Comparison of ENCODE assay signal across 8 mouse cellular contexts in genomic region chr1:36067611-36068010, GRCm38 (mm10). TPM values are rescaled to one million over a fixed set of nuclear protein-coding genes. Genes with fewer than 3 reads are reported as not detected.
DNase-seq lines count a peak whose midpoint lies in the region; ATAC-seq and TF ChIP-seq lines count a peak whose summit lies in the region.

No protein-coding gene starts in this region.

- ATAC-seq in heart, embryonic 15.5 days (replicated peaks; ENCODE audit: insufficient number of reproducible peaks, insufficient read depth, low FRiP score, low read depth) = no peak
- ATAC-seq in forebrain, postnatal 0 days = no peak
- no peak for ATAC-seq in liver, postnatal 0 days
- ATAC-seq in CD4-positive, CD25-positive, alpha-beta regulatory T cell, adult 4 months = no peak

- no peaks in the 10 kb centered on the region for H3K27me3 ChIP-seq in heart, embryonic 15.5 days
- H3K27me3 ChIP-seq in forebrain, postnatal 0 days (ENCODE audit: insufficient read depth, low read length) = no peaks in the 10 kb centered on the region
- H3K27me3 ChIP-seq in liver, postnatal 0 days (ENCODE audit: insufficient read depth, low read length) = no peaks in the 10 kb centered on the region

- no peak for TF ChIP-seq EP300 in liver, postnatal 0 days (IDR thresholded peaks at IDR 0.05; ENCODE audit: low read depth)

- peak overlapping the region; percentile 87; the same call in 1 of the 2 replicates for H3K9ac ChIP-seq in heart, embryonic 15.5 days
- peak overlapping the region; percentile 51 for H3K9ac ChIP-seq in ES-E14 (ENCODE audit: insufficient read depth, low read depth, low read length, poor library complexity, severe bottlenecking)
- H3K9ac ChIP-seq in forebrain, postnatal 0 days = peak overlapping the region; percentile 59
- peak overlapping the region; percentile 91 for H3K9ac ChIP-seq in liver, postnatal 0 days (replicated peaks)

- TF ChIP-seq CTCF in forebrain, postnatal 0 days (IDR thresholded peaks at IDR 0.05; ENCODE audit: low read depth) = no peak
- TF ChIP-seq CTCF in liver, postnatal 0 days (IDR thresholded peaks at IDR 0.05; ENCODE audit: low read depth) = no peak

- peak overlapping the region; percentile 61 for H3K27ac ChIP-seq in heart, embryonic 15.5 days
- H3K27ac ChIP-seq in ES-E14 (ENCODE audit: insufficient read depth, low read depth, low read length, poor library complexity, severe bottlenecking) = no peak overlapping the region
- 0 out of 2 replicates have a peak overlapping the region, but pooled peaks have one; percentile 41 for H3K27ac ChIP-seq in forebrain, postnatal 0 days (ENCODE audit: low read depth, low read length)
- peak overlapping the region; percentile 90 for H3K27ac ChIP-seq in liver, postnatal 0 days (ENCODE audit: low read depth)

- peak overlapping the region; percentile 94 for H3K4me3 ChIP-seq in heart, embryonic 15.5 days
- peak overlapping the region; percentile 50 to 63 for H3K4me3 ChIP-seq in ES-E14 (ENCODE audit: insufficient read depth in 1 of 2, low read depth in 1 of 2, low read length in 2 of 2, poor library complexity in 1 of 2, severe bottlenecking in 1 of 2)
- peak overlapping the region; percentile 81 for H3K4me3 ChIP-seq in forebrain, postnatal 0 days (ENCODE audit: low read depth, low read length)
- H3K4me3 ChIP-seq in liver, postnatal 0 days (ENCODE audit: low read depth, low read length) = peak overlapping the region; percentile 93

- in situ Hi-C loops in ES-E14 (cut with MboI; ENCODE audit: low sequenced_read_pairs in 2 of 2, unreplicated experiment in 2 of 2) = loop anchor here in 1 of 2 experiments (10.0 kb wide), 1 partner anchor 53 kb away; no protein-coding TSS in a partner anchor

- no peaks in the 10 kb centered on the region for H3K36me3 ChIP-seq in heart, embryonic 15.5 days
- H3K36me3 ChIP-seq in ES-E14 (ENCODE audit: control insufficient read depth, insufficient read depth, low read length, poor library complexity, severe bottlenecking) = peaks cover 22% of the 10 kb centered on the region
- no peaks in the 10 kb centered on the region for H3K36me3 ChIP-seq in forebrain, postnatal 0 days (ENCODE audit: insufficient read depth)
- H3K36me3 ChIP-seq in liver, postnatal 0 days (replicated peaks; ENCODE audit: insufficient read depth, low read length) = peaks cover 16% of the 10 kb centered on the region

- intact Hi-C loops in heart, postnatal 14 days (cut with DNase I) = loop anchor here (2.0 to 10.0 kb wide), 5 partner anchors 67 to 683 kb away; no protein-coding TSS in a partner anchor

- no peaks in the 10 kb centered on the region for H3K9me3 ChIP-seq in heart, embryonic 15.5 days (replicated peaks)
- H3K9me3 ChIP-seq in ES-E14 (ENCODE audit: control insufficient read depth, insufficient read depth, low read depth, low read length) = no peaks in the 10 kb centered on the region
- no peaks in the 10 kb centered on the region for H3K9me3 ChIP-seq in forebrain, postnatal 0 days (ENCODE audit: low read length)
- H3K9me3 ChIP-seq in liver, postnatal 0 days (ENCODE audit: low read length) = no peaks in the 10 kb centered on the region

- peaks cover 64% of the 10 kb centered on the region for H3K4me1 ChIP-seq in heart, embryonic 15.5 days (replicated peaks)
- H3K4me1 ChIP-seq in ES-E14 (ENCODE audit: control insufficient read depth in 2 of 2, insufficient read depth in 2 of 2, low read length in 2 of 2, poor library complexity in 1 of 2) = peaks cover 11 to 40% of the 10 kb centered on the region in 2 experiments
- peaks cover 31% of the 10 kb centered on the region for H3K4me1 ChIP-seq in forebrain, postnatal 0 days (ENCODE audit: insufficient read depth)
- peaks cover 53% of the 10 kb centered on the region for H3K4me1 ChIP-seq in liver, postnatal 0 days (ENCODE audit: insufficient read depth)

- no peak for DNase-seq in heart, postnatal 14 days
- DNase-seq in ES-E14 (ENCODE audit: low read depth, low spot score) = no peak
- DNase-seq in forebrain, postnatal 0 days = no peak
- DNase-seq in liver, postnatal 0 days = no peak
- no peak for DNase-seq in adrenal gland, postnatal 25 days
- no peak for DNase-seq in adrenal gland, adult (ENCODE audit: inconsistent age in 2 of 2, low spot score in 1 of 2)

- 23% methylated on average over 12 of the region's 12 CpGs for WGBS in heart, embryonic 15.5 days
- WGBS in forebrain, postnatal 0 days = 29% methylated on average over 12 of the region's 12 CpGs
- 25% methylated on average over 12 of the region's 12 CpGs for WGBS in liver, postnatal 0 days (ENCODE audit: insufficient replicate concordance)

- H3K4me2 ChIP-seq in heart, embryonic 15.5 days = peak overlapping the region; percentile 97
- H3K4me2 ChIP-seq in forebrain, postnatal 0 days (ENCODE audit: low read depth) = peak overlapping the region; percentile 73
- H3K4me2 ChIP-seq in liver, postnatal 0 days (ENCODE audit: low read depth, low read length) = peak overlapping the region; percentile 91

TF ChIP-seq in ES-E14, 5 proteins besides CTCF, POLR2A, EP300 and RAD21:
- TF ChIP-seq HCFC1 (IDR thresholded peaks at IDR 0.05; ENCODE audit: borderline replicate concordance, insufficient read depth, low read length) (no peak), ZC3H11A (IDR thresholded peaks at IDR 0.05; ENCODE audit: borderline replicate concordance, low read depth, low read length) (no peak), MAFK (IDR thresholded peaks at IDR 0.05; ENCODE audit: insufficient read depth, low read depth, low read length) (no peak), CHD2 (IDR thresholded peaks at IDR 0.05; ENCODE audit: low read depth, low read length) (no peak), ZNF384 (IDR thresholded peaks at IDR 0.05; ENCODE audit: low read depth, low read length) (no peak)

RNA-seq across cellular contexts. Expression of gene Hs6st1, which starts 0.6 kb away (rescaled TPM):
- polyA plus RNA-seq in heart, embryonic 15.5 days (2015; fragmentation: Nextera tagmentation; extraction: Ambion mirVana) = 8.0 and 12.5 TPM in 2 replicates
- 10 to 100 TPM; 24.8 to 26.4 TPM for total RNA-seq in heart, postnatal 14 days (2021)
- total RNA-seq in ES-E14 (2012; rRNA removed) = 46.3 and 51.0 TPM in 2 replicates
- total RNA-seq in forebrain, postnatal 0 days (2014; rRNA removed) = 52.5 and 61.1 TPM in 2 replicates
- polyA plus RNA-seq in forebrain, postnatal 0 days (2015; fragmentation: Nextera tagmentation; extraction: Ambion mirVana) = 13.9 and 16.6 TPM in 2 replicates
- polyA plus RNA-seq in liver, postnatal 0 days (2015; fragmentation: Nextera tagmentation; extraction: Ambion mirVana) = 12.8 and 13.3 TPM in 2 replicates
- 140 and 171 TPM in 2 replicates for total RNA-seq in adrenal gland, postnatal 25 days (2021)
- polyA plus RNA-seq in CD4-positive, CD25-positive, alpha-beta regulatory T cell, adult 4 months (2017; shearing (Covaris generic)) = 1 to 10 TPM; 4.3 to 4.7 TPM
